Mouse (Mus musculus) G1E (cell line): ENCODE measurements around the gene Esr2.

ENCODE experiments used
- CTCF ChIP-seq: IDR thresholded peaks from 2 replicates; pipeline ENCODE4 v1.5.1; 2012; ENCODE audit warnings: low read depth, low read length, inconsistent platforms, mixed read lengths
- GATA1 ChIP-seq: IDR thresholded peaks from 2 replicates; pipeline ENCODE4 v1.6.1; 2012; ENCODE audit warnings: borderline replicate concordance, low read length, inconsistent platforms, mixed read lengths
- GATA2 ChIP-seq: IDR thresholded peaks from 2 replicates; pipeline ENCODE4 v1.6.1; 2012; ENCODE audit warnings: low read depth, low read length, inconsistent platforms, borderline replicate concordance
- POLR2AphosphoS5 ChIP-seq: IDR thresholded peaks from 2 replicates; pipeline ENCODE4 v1.6.1; 2012; ENCODE audit warnings: low read depth, low read length, inconsistent platforms; ENCODE audit not compliant: insufficient replicate concordance
- TAL1 ChIP-seq: conservative IDR thresholded peaks from 2 replicates; pipeline ENCODE4 v1.6.1; 2012; ENCODE audit warnings: low read depth, low read length, inconsistent platforms, mixed read lengths

GRCm38 (mm10) chr12:76194526-76194925 is 17.5 kb upstream of the Esr2 start:
- no peak for TF ChIP-seq CTCF
- no peak for TF ChIP-seq GATA1
- TF ChIP-seq POLR2AphosphoS5: no peak
- TF ChIP-seq TAL1: no peak
- no peak for TF ChIP-seq GATA2
